Mouse (Mus musculus) kidney, embryonic 14.5 days (tissue): ENCODE results near the gene Rcn1. TPM values are rescaled to one million over a fixed set of nuclear protein-coding genes. Genes with fewer than 3 reads are reported as not detected.

Experiments used
- ATAC-seq: fragments of 200-750 bp; cut with Nextera tagmentation; 2 replicates; pipeline ENCODE4 v1.8.0; 2017; ENCODE audit warnings: moderate number of reproducible peaks, mild to moderate bottlenecking, moderate TSS enrichment, moderate library complexity; ENCODE audit not compliant: low FRiP score, low TSS enrichment
- H3K27ac ChIP-seq: fragments of 300-500 bp; sonication (generic); 2 replicates; pipeline ENCODE4 v1.5.1; 2014; ENCODE audit warnings: low read depth, mild to moderate bottlenecking, low read length, moderate library complexity, mixed read lengths
- H3K27me3 ChIP-seq: fragments of 300-500 bp; sonication (generic); 2 replicates; pipeline ENCODE4 v1.6.1; 2014; ENCODE audit warnings: mild to moderate bottlenecking, low read length; ENCODE audit not compliant: control insufficient read depth, insufficient read depth
- H3K36me3 ChIP-seq: fragments of 300-500 bp; sonication (generic); 2 replicates; pipeline ENCODE4 v1.6.1; 2014; ENCODE audit warnings: low read length, mixed read lengths; ENCODE audit not compliant: control insufficient read depth, insufficient read depth
- H3K4me1 ChIP-seq: fragments of 300-500 bp; sonication (generic); 2 replicates; pipeline ENCODE4 v1.6.1; 2014; ENCODE audit warnings: low read length, mixed read lengths; ENCODE audit not compliant: control insufficient read depth, insufficient read depth
- H3K4me2 ChIP-seq: fragments of 300-500 bp; sonication (generic); replicated peaks from 2 replicates; pipeline ENCODE4 v1.6.1; 2014; ENCODE audit warnings: low read depth, mild to moderate bottlenecking, low read length
- H3K4me3 ChIP-seq: fragments of 300-500 bp; sonication (generic); 2 replicates; pipeline ENCODE4 v1.5.1; 2014; ENCODE audit warnings: mild to moderate bottlenecking, low read length
- H3K9ac ChIP-seq: fragments of 300-500 bp; sonication (generic); 2 replicates; pipeline ENCODE4 v1.6.1; 2014; ENCODE audit warnings: low read depth, mild to moderate bottlenecking, low read length, moderate library complexity
- H3K9me3 ChIP-seq: fragments of 300-500 bp; sonication (generic); 2 replicates; pipeline ENCODE4 v1.6.1; 2016; ENCODE audit warnings: low read length; ENCODE audit not compliant: control insufficient read depth
- WGBS: fragments of 180-500 bp; shearing (Covaris S2); extraction: QIAGEN DNeasy Blood & Tissue Kit; methylation state at CpG from one replicate; pipeline ENCODE4 v1.1.7; 2014; 5-methylcytosine and 5-hydroxymethylcytosine counted together
- polyA plus RNA-seq: library from polyadenylated mRNA; unstranded; fragments of >200 nt; fragmentation: Nextera tagmentation; extraction: Ambion mirVana; gene quantifications from 2 replicates; pipeline ENCODE4 v1.2.1, GENCODE M21; 2014

The Rcn1 gene
- polyA plus RNA-seq, 1 experiment from 2014 or later, result 114 TPM

DNA sequence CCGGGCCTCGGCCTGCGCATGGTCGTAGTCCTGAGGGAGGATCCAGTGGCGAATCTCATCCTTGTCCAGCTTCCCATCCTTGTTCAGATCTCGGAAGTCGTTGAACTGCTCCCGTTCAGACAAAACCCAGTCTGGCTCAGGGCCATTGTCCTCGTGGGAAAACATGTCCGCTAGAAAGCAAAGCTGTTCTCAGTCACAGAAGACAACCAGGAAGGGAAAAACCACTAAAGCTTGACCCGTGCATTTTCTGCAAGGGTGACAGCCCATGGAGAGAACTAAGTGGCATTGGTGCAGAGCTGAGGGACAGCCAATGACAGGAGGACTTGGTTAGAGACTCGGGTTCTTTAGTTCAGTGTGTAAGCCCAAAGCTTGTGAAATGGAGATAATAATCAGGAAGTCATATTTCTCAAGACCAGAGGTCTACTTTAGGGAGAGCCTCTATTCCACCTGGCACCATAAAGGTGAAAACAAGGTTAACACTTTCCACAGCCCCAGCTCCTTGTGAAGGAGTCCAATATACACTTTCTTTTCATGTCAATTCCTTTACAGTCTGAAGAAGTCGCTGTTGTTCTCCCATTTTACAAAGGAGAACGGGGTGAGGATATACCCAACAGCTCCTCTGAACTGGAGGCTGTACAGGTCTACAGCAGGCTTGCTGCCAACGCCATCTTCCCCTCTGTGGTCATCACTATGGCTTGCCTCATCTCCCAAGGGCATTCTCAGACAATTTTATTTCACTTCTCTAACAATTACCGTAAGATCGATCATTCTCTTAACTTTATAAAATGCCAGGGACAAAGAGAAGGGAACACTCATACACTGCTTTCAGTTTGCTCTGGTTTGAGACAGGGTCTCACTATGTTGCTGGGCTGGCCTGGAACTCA is 9.9 kb downstream of the Rcn1 start:
- ATAC-seq, result no peak
- H3K4me3 ChIP-seq, result no peak overlapping the region
- no peaks in the 10 kb centered on the region for H3K9me3 ChIP-seq
- H3K4me1 ChIP-seq, result no peaks in the 10 kb centered on the region
- peaks cover 89% of the 10 kb centered on the region for H3K36me3 ChIP-seq
- H3K4me2 ChIP-seq, result no peak overlapping the region
- no peak overlapping the region for H3K9ac ChIP-seq
- 84% methylated on average over 17 of the region's 17 CpGs for WGBS
- H3K27ac ChIP-seq, result no peak overlapping the region
- H3K27me3 ChIP-seq, result no peaks in the 10 kb centered on the region

- peaks cover 61% of the 10 kb centered on the region for H3K36me3 ChIP-seq
- ATAC-seq, result no peak
- H3K27me3 ChIP-seq, result no peaks in the 10 kb centered on the region
- H3K9me3 ChIP-seq, result no peaks in the 10 kb centered on the region
- H3K4me1 ChIP-seq, result no peaks in the 10 kb centered on the region
- H3K4me3 ChIP-seq, result no peak overlapping the region
- H3K4me2 ChIP-seq, result no peak overlapping the region
- no peak overlapping the region for H3K27ac ChIP-seq
- WGBS, result 93% methylated on average over 4 of the region's 4 CpGs
- H3K9ac ChIP-seq, result no peak overlapping the region
These were observed 12.7 kb downstream of the Rcn1 start for GRCm38 (mm10) chr2:105386418-105386817.

DNA sequence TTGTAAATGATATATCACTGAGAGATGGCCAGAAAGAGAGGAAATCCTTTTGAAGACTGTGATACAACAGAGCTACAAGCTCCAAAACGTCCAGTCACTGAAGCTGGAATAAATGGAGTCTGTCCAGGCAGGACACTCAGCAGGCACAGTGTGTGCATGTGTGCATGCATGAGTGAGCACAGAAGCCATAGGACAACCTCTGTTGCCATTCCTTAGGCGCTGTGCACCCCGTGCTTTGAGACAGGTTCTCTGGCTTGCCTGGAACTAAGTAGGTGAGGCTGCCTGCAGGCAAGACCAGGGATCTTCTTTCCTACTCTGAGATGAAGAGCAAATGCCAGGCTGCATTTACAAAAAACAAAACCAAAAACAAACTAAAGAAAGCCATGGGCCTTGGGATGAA is 14.1 kb downstream of the Rcn1 start:
- no peak overlapping the region for H3K27ac ChIP-seq
- peaks cover 47% of the 10 kb centered on the region for H3K36me3 ChIP-seq
- no peak for ATAC-seq
- no peak overlapping the region for H3K9ac ChIP-seq
- H3K27me3 ChIP-seq, result no peaks in the 10 kb centered on the region
- 48% methylated on average over 3 of the region's 3 CpGs for WGBS
- no peaks in the 10 kb centered on the region for H3K9me3 ChIP-seq
- no peak overlapping the region for H3K4me3 ChIP-seq
- no peaks in the 10 kb centered on the region for H3K4me1 ChIP-seq
- no peak overlapping the region for H3K4me2 ChIP-seq

DNA sequence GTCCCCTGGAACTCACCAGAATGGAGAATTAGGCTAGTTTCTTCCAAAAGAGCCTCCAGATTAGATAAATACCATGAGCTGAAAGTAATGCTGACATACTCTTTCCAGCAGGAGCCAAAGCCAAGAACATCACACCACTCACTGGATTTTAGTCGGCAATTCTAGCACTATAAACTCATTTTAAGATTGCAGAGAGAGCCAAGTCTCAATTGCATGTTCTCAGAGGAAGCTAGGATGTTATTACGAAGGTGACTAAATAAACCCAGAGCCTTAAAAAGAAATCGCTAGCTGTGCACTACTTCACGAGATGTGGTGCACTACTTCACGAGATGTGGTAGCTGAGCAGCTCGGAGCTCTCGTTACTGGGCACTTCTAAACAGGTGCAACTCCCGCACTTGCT is 16.1 kb downstream of the Rcn1 start:
- 87% methylated on average over 8 of the region's 8 CpGs for WGBS
- no peaks in the 10 kb centered on the region for H3K9me3 ChIP-seq
- no peak overlapping the region for H3K4me3 ChIP-seq
- no peak for ATAC-seq
- H3K9ac ChIP-seq, result no peak overlapping the region
- no peaks in the 10 kb centered on the region for H3K27me3 ChIP-seq
- H3K4me2 ChIP-seq, result no peak overlapping the region
- no peak overlapping the region for H3K27ac ChIP-seq
- no peaks in the 10 kb centered on the region for H3K4me1 ChIP-seq
- H3K36me3 ChIP-seq, result peaks cover 29% of the 10 kb centered on the region

- 80% methylated on average over 3 of the region's 3 CpGs for whole genome bisulfite sequencing
These were observed 18.3 kb downstream of the Rcn1 start for GRCm38 (mm10) chr2:105380757-105381319.

DNA sequence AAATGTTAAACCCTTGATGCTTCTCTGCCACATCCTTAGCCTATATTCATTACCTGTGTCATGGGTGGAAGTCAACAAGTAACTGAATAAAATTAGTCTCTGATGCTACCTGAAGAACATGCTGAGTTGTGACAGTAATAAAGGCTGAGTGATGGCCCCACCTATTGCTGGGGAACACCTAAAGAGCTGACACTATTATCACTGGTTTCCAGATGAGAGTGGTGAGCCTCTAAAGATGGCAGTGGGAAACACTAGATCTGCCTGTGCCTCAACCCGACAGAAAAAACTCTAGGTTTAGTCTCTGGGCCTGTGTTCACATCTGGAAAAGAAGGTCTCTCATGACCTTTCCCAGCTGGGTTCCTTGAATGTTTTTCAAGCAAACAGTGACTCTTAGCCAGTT is 19.4 kb downstream of the Rcn1 start:
- H3K27ac ChIP-seq, result no peak overlapping the region
- no peaks in the 10 kb centered on the region for H3K27me3 ChIP-seq
- ATAC-seq, result no peak
- WGBS, result 74% methylated on average over 1 of the region's 1 CpGs
- H3K9me3 ChIP-seq, result no peaks in the 10 kb centered on the region
- H3K4me3 ChIP-seq, result no peak overlapping the region
- H3K36me3 ChIP-seq, result peaks cover 3% of the 10 kb centered on the region; the same call in 1 of the 2 replicates
- H3K4me2 ChIP-seq, result no peak overlapping the region
- no peaks in the 10 kb centered on the region for H3K4me1 ChIP-seq
- no peak overlapping the region for H3K9ac ChIP-seq

More at GRCm38 (mm10) chr2:105380757-105381319, 18.3 kb downstream of the Rcn1 start:
- no peak overlapping the region for H3K9ac ChIP-seq
- H3K4me3 ChIP-seq, result no peak overlapping the region
- H3K27ac ChIP-seq, result no peak overlapping the region
- H3K4me2 ChIP-seq, result no peak overlapping the region
- no peak for ATAC-seq
- H3K9me3 ChIP-seq, result no peaks in the 10 kb centered on the region
- H3K36me3 ChIP-seq, result peaks cover 8% of the 10 kb centered on the region; the same call in 1 of the 2 replicates
- H3K27me3 ChIP-seq, result no peaks in the 10 kb centered on the region
- H3K4me1 ChIP-seq, result no peaks in the 10 kb centered on the region

GRCm38 (mm10) chr2:105375705-105376104 is 23.4 kb downstream of the Rcn1 start:
- no peaks in the 10 kb centered on the region for H3K9me3 ChIP-seq
- H3K27me3 ChIP-seq, result no peaks in the 10 kb centered on the region
- no peak overlapping the region for H3K27ac ChIP-seq
- WGBS, result 83% methylated on average over 4 of the region's 4 CpGs
- H3K4me3 ChIP-seq, result no peak overlapping the region
- ATAC-seq, result no peak
- H3K9ac ChIP-seq, result no peak overlapping the region
- H3K4me2 ChIP-seq, result no peak overlapping the region
- H3K4me1 ChIP-seq, result 0 out of 2 replicates have a peak, but pooled peaks cover under 1% of the 10 kb centered on the region
- H3K36me3 ChIP-seq, result no peaks in the 10 kb centered on the region

DNA sequence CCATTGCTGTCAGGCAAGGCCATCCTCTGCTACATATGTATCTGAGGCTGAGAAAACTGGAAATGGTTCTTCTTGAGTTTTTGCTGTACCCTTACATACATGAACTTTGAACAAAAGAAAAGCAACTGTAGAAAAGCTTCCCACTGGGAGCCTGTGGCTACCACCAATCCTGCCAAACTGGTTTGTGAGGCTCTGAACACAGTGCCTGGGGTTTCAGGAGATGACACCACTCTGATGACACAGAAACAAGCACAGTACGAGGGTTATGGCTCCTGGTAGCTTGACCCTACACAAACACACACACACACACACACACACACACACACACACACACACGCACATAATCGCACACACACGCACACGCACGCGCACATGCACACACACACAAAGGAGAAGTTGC is 23.9 kb downstream of the Rcn1 start:
- ATAC-seq, result no peak
- peaks cover 5% of the 10 kb centered on the region; the same call in 1 of the 2 replicates for H3K4me1 ChIP-seq
- H3K9me3 ChIP-seq, result no peaks in the 10 kb centered on the region
- H3K9ac ChIP-seq, result no peak overlapping the region
- H3K36me3 ChIP-seq, result no peaks in the 10 kb centered on the region
- no peak overlapping the region for H3K27ac ChIP-seq
- no peak overlapping the region for H3K4me3 ChIP-seq
- H3K27me3 ChIP-seq, result no peaks in the 10 kb centered on the region
- WGBS, result 91% methylated on average over 7 of the region's 7 CpGs
- H3K4me2 ChIP-seq, result no peak overlapping the region

DNA sequence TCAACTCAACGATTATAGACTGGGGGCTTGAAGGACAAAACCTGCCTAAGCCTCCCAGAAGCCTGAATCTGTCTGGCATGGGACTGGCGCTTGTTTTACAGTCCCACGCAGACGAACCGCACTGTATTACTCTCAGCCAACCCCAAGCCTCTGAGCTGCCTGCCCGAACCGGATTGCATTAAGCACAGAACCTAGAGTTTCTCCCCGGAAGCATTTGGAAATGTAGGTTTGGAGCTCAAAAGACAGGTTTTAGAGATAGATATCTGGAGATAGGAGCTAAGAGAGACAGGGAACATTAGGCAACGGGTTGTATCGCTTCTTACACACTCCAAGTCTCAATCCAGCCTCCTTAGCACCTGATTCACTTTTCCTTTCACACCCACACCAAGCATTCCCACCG is 25.5 kb downstream of the Rcn1 start:
- WGBS, result 87% methylated on average over 11 of the region's 11 CpGs
- Histone ChIP-seq H3K9me3 (no peaks in the 10 kb centered on the region), H3K4me1 (peaks cover 7% of the 10 kb centered on the region; the same call in 1 of the 2 replicates)

More for the DNA sequence above, 25.5 kb downstream of the Rcn1 start:
- no peak overlapping the region for H3K4me2 ChIP-seq
- no peak for ATAC-seq
- no peak overlapping the region for H3K4me3 ChIP-seq
- H3K9ac ChIP-seq, result no peak overlapping the region
- no peak overlapping the region for H3K27ac ChIP-seq
- no peaks in the 10 kb centered on the region for H3K27me3 ChIP-seq
- no peaks in the 10 kb centered on the region for H3K36me3 ChIP-seq
